9 mouse cellular contexts compared by ENCODE assay signal in the genomic region with DNA sequence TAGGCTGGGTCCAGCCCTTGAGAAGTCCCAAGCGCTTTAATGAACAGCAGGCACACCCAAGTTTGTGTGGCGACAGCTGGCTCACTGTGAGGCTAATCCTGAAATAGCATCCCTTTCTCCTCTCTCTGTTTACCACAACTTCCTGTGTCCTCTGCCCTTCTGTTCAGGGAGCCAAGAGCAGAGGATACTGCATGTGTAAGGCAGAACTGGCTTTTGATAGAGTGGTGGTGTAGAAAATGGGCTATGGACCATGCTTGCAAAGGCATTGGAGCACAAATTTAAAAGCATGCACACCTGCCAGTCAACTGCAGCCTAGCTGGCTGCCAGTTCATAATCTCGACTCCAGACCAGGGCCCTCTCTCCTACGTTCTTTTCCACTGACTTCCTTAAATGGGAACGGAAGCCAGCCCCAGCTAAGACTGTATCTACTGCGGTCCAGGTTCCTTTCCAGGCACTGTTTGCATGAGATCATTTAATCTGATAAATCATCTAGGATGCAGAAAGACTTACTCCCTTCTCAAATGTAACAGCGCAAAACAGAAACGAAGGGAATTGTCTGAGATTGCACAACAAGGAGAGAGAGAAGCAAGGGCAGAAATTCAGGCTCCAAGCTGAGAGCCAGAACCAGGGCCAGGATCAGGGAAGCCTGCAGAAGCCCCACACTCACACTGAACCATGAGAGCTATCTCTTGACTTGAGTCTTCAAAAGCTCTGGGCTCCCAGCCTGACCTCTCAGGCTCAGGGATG.
DNase-seq lines count a peak whose midpoint lies in the region; ATAC-seq and TF ChIP-seq lines count a peak whose summit lies in the region.
"Had no signal": no experiment of that assay in that cellular context is flagged by ENCODE, and none has a peak within 500 bp of the region (broad histone marks: within the 10 kb centered on the region; RNA-seq: fewer than 3 reads in every experiment).

No protein-coding gene starts in this region.

- H3K36me3 ChIP-seq in forebrain, embryonic 10.5 days (replicated peaks): no peaks in the 10 kb centered on the region
- H3K36me3 ChIP-seq in forebrain, embryonic 13.5 days (ENCODE audit: poor library complexity, severe bottlenecking): no peaks in the 10 kb centered on the region
- no peaks in the 10 kb centered on the region for H3K36me3 ChIP-seq in heart, postnatal 0 days (replicated peaks; ENCODE audit: control insufficient read depth, insufficient read depth, low read length)
- no peaks in the 10 kb centered on the region for H3K36me3 ChIP-seq in lung, embryonic 14.5 days (ENCODE audit: insufficient read depth)
- no peaks in the 10 kb centered on the region for H3K36me3 ChIP-seq in forebrain, embryonic 11.5 days (ENCODE audit: control insufficient read depth, insufficient read depth, low read length)
- no peaks in the 10 kb centered on the region for H3K36me3 ChIP-seq in forebrain, postnatal 0 days (ENCODE audit: insufficient read depth)

- no peak for TF ChIP-seq CTCF in heart, postnatal 0 days (IDR thresholded peaks at IDR 0.05; ENCODE audit: low read depth)
- no peak for TF ChIP-seq CTCF in lung, embryonic 14.5 days (IDR thresholded peaks at IDR 0.05; ENCODE audit: low read depth)
- TF ChIP-seq CTCF in forebrain, postnatal 0 days (IDR thresholded peaks at IDR 0.05; ENCODE audit: low read depth): no peak

- H3K9ac ChIP-seq in forebrain, embryonic 13.5 days: no peak overlapping the region
- H3K9ac ChIP-seq in heart, postnatal 0 days (replicated peaks; ENCODE audit: low read depth, low read length): no peak overlapping the region
- no peak overlapping the region for H3K9ac ChIP-seq in lung, embryonic 14.5 days
- no peak overlapping the region for H3K9ac ChIP-seq in forebrain, embryonic 11.5 days (ENCODE audit: low read length)
- no peak overlapping the region for H3K9ac ChIP-seq in forebrain, postnatal 0 days
- H3K9ac ChIP-seq: liver, embryonic 14.5 days had no signal

- H3K4me1 ChIP-seq in forebrain, embryonic 10.5 days: peaks cover 15% of the 10 kb centered on the region
- peaks cover 10% of the 10 kb centered on the region; the same call in 1 of the 2 replicates for H3K4me1 ChIP-seq in forebrain, embryonic 13.5 days
- H3K4me1 ChIP-seq in heart, postnatal 0 days (ENCODE audit: control insufficient read depth, insufficient read depth): peaks cover 24% of the 10 kb centered on the region
- H3K4me1 ChIP-seq in lung, embryonic 14.5 days (ENCODE audit: insufficient read depth): peaks cover 14% of the 10 kb centered on the region
- no peaks in the 10 kb centered on the region for H3K4me1 ChIP-seq in forebrain, embryonic 11.5 days (replicated peaks; ENCODE audit: control insufficient read depth, insufficient read depth, low read length)
- no peaks in the 10 kb centered on the region for H3K4me1 ChIP-seq in forebrain, postnatal 0 days (ENCODE audit: insufficient read depth)

- peak overlapping the region; percentile 25; the same call in 1 of the 2 replicates for H3K27ac ChIP-seq in forebrain, embryonic 10.5 days
- no peak overlapping the region for H3K27ac ChIP-seq in forebrain, embryonic 13.5 days
- H3K27ac ChIP-seq in heart, postnatal 0 days (ENCODE audit: low read depth): peak overlapping the region; percentile 56
- H3K27ac ChIP-seq in lung, embryonic 14.5 days (ENCODE audit: low read depth): peak overlapping the region; percentile 24; the same call in 1 of the 2 replicates
- H3K27ac ChIP-seq in forebrain, embryonic 11.5 days (ENCODE audit: low read depth, low read length): no peak overlapping the region
- H3K27ac ChIP-seq in forebrain, postnatal 0 days (ENCODE audit: low read depth, low read length): no peak overlapping the region
- H3K27ac ChIP-seq: liver, embryonic 14.5 days had no signal

- TF ChIP-seq EP300 in heart, postnatal 0 days (IDR thresholded peaks at IDR 0.05; ENCODE audit: low read depth): no peak

- 83% methylated on average over 8 of the region's 8 CpGs for WGBS in forebrain, embryonic 10.5 days
- WGBS in forebrain, embryonic 13.5 days: 83% methylated on average over 8 of the region's 8 CpGs
- whole genome bisulfite sequencing in heart, postnatal 0 days: 18% methylated on average over 8 of the region's 8 CpGs
- 42% methylated on average over 8 of the region's 8 CpGs for WGBS in lung, embryonic 14.5 days
- 88% methylated on average over 8 of the region's 8 CpGs for WGBS in forebrain, embryonic 11.5 days
- 79% methylated on average over 8 of the region's 8 CpGs for WGBS in forebrain, postnatal 0 days

- no peak for ATAC-seq in forebrain, embryonic 13.5 days
- ATAC-seq in heart, postnatal 0 days (ENCODE audit: insufficient read depth, low read depth): peak; percentile 55
- ATAC-seq in lung, embryonic 14.5 days (ENCODE audit: insufficient read depth): no peak
- no peak for ATAC-seq in forebrain, embryonic 11.5 days (replicated peaks; ENCODE audit: low FRiP score)
- ATAC-seq in forebrain, postnatal 0 days: no peak
- no peak for ATAC-seq in monocyte, adult 5-6 weeks (replicated peaks; ENCODE audit: insufficient number of reproducible peaks, low FRiP score, low TSS enrichment, poor library complexity, severe bottlenecking)

- no peaks in the 10 kb centered on the region for H3K9me3 ChIP-seq in forebrain, embryonic 10.5 days
- H3K9me3 ChIP-seq in forebrain, embryonic 13.5 days (replicated peaks): no peaks in the 10 kb centered on the region
- no peaks in the 10 kb centered on the region for H3K9me3 ChIP-seq in heart, postnatal 0 days (replicated peaks; ENCODE audit: control insufficient read depth, low read length)
- H3K9me3 ChIP-seq in lung, embryonic 14.5 days (ENCODE audit: low read depth, low read length): no peaks in the 10 kb centered on the region
- H3K9me3 ChIP-seq in forebrain, embryonic 11.5 days (ENCODE audit: control insufficient read depth, low read length): no peaks in the 10 kb centered on the region
- no peaks in the 10 kb centered on the region for H3K9me3 ChIP-seq in forebrain, postnatal 0 days (ENCODE audit: low read length)

- H3K4me3 ChIP-seq in forebrain, embryonic 10.5 days: no peak overlapping the region
- no peak overlapping the region for H3K4me3 ChIP-seq in forebrain, embryonic 13.5 days
- no peak overlapping the region for H3K4me3 ChIP-seq in heart, postnatal 0 days (ENCODE audit: low read depth, low read length)
- H3K4me3 ChIP-seq in lung, embryonic 14.5 days (ENCODE audit: low read depth, low read length): no peak overlapping the region
- H3K4me3 ChIP-seq in forebrain, embryonic 11.5 days (ENCODE audit: low read depth, low read length): no peak overlapping the region
- H3K4me3 ChIP-seq in forebrain, postnatal 0 days (ENCODE audit: low read depth, low read length): no peak overlapping the region

- DNase-seq in forebrain, embryonic 10.5 days (ENCODE audit: extremely low spot score, low spot score): no peak
- peak; percentile 25 for DNase-seq in cerebellum, adult 9-11 months
- peak; percentile 43 for DNase-seq in heart, postnatal 0 days (ENCODE audit: low spot score)
- peak; percentile 31 for DNase-seq in lung, embryonic 14.5 days
- no peak for DNase-seq in forebrain, embryonic 11.5 days (ENCODE audit: low spot score)
- no peak for DNase-seq in forebrain, postnatal 0 days

- no peaks in the 10 kb centered on the region for H3K27me3 ChIP-seq in forebrain, embryonic 10.5 days (ENCODE audit: poor library complexity, severe bottlenecking)
- no peaks in the 10 kb centered on the region for H3K27me3 ChIP-seq in forebrain, embryonic 13.5 days
- no peaks in the 10 kb centered on the region for H3K27me3 ChIP-seq in heart, postnatal 0 days (ENCODE audit: control insufficient read depth, insufficient read depth, low read length)
- no peaks in the 10 kb centered on the region for H3K27me3 ChIP-seq in lung, embryonic 14.5 days (ENCODE audit: insufficient read depth, low read length)
- H3K27me3 ChIP-seq in forebrain, embryonic 11.5 days (ENCODE audit: control insufficient read depth, insufficient read depth, low read length): no peaks in the 10 kb centered on the region
- no peaks in the 10 kb centered on the region for H3K27me3 ChIP-seq in forebrain, postnatal 0 days (ENCODE audit: insufficient read depth, low read length)

- no peak overlapping the region for H3K4me2 ChIP-seq in forebrain, embryonic 13.5 days
- no peak overlapping the region for H3K4me2 ChIP-seq in heart, postnatal 0 days (ENCODE audit: low read depth, low read length)
- no peak overlapping the region for H3K4me2 ChIP-seq in lung, embryonic 14.5 days
- H3K4me2 ChIP-seq in forebrain, embryonic 11.5 days (ENCODE audit: low read depth, low read length, severe bottlenecking): no peak overlapping the region
- H3K4me2 ChIP-seq in forebrain, postnatal 0 days (ENCODE audit: low read depth): no peak overlapping the region

Comparison
In these comparisons a context has a peak if more than half of its experiments do, and no peak if none do; other contexts are left out.
1. H3K27ac ChIP-seq: peak in forebrain, embryonic 10.5 days (single experiment), heart, postnatal 0 days (single experiment) and lung, embryonic 14.5 days (single experiment); none in forebrain, embryonic 13.5 days (single experiment), forebrain, embryonic 11.5 days (single experiment) and forebrain, postnatal 0 days (single experiment).
2. DNase-seq: peak in cerebellum, adult 9-11 months (single experiment), heart, postnatal 0 days (single experiment) and lung, embryonic 14.5 days (single experiment); none in forebrain, embryonic 10.5 days (single experiment), forebrain, embryonic 11.5 days (single experiment) and forebrain, postnatal 0 days (single experiment).